Mouse (Mus musculus) intestine, embryonic 15.5 days (tissue): ENCODE measurements around the gene Fbxw2. TPM values are rescaled to one million over a fixed set of nuclear protein-coding genes. Genes with fewer than 3 reads are reported as not detected.
"Not testable (repeated sequence)": the region's sequence is repeated elsewhere in the genome, so short reads cannot be mapped to it uniquely, and the experiment has no call there.

Source experiments
- ATAC-seq: fragments of 200-750 bp; cut with Nextera tagmentation; 2 replicates; pipeline ENCODE4 v1.8.0; 2017; ENCODE audit warnings: moderate TSS enrichment, moderate library complexity
- H3K27ac ChIP-seq: fragments of 300-500 bp; sonication (generic); 2 replicates; pipeline ENCODE4 v1.5.1; 2015; ENCODE audit warnings: mild to moderate bottlenecking, inconsistent platforms
- H3K27me3 ChIP-seq: fragments of 300-500 bp; sonication (generic); replicated peaks from 2 replicates; pipeline ENCODE4 v1.6.1; 2015; ENCODE audit warnings: inconsistent platforms
- H3K36me3 ChIP-seq: fragments of 300-500 bp; sonication (generic); 2 replicates; pipeline ENCODE4 v1.6.1; 2015; ENCODE audit warnings: inconsistent platforms
- H3K4me1 ChIP-seq: fragments of 300-500 bp; sonication (generic); replicated peaks from 2 replicates; pipeline ENCODE4 v1.6.1; 2015; ENCODE audit warnings: inconsistent platforms
- H3K4me2 ChIP-seq: fragments of 300-500 bp; sonication (generic); replicated peaks from 2 replicates; pipeline ENCODE4 v1.6.1; 2015; ENCODE audit warnings: mild to moderate bottlenecking, inconsistent platforms
- H3K4me3 ChIP-seq: fragments of 300-500 bp; sonication (generic); replicated peaks from 2 replicates; pipeline ENCODE4 v1.5.1; 2015; ENCODE audit warnings: inconsistent platforms
- H3K9ac ChIP-seq: fragments of 300-500 bp; sonication (generic); 2 replicates; pipeline ENCODE4 v1.6.1; 2015; ENCODE audit warnings: inconsistent platforms
- H3K9me3 ChIP-seq: fragments of 300-500 bp; sonication (generic); 2 replicates; pipeline ENCODE4 v1.6.1; 2016; ENCODE audit warnings: inconsistent platforms
- WGBS: fragments of 180-500 bp; shearing (Covaris S2); methylation state at CpG from one replicate; pipeline ENCODE4 v1.1.7; 2015; 5-methylcytosine and 5-hydroxymethylcytosine counted together
- polyA plus RNA-seq: library from polyadenylated mRNA; unstranded; fragments of >200 nt; fragmentation: Nextera tagmentation; extraction: Ambion mirVana; gene quantifications from 2 replicates; pipeline ENCODE4 v1.2.1, GENCODE M21; 2015

Gene Fbxw2
- polyA plus RNA-seq, 1 experiment from 2014 or later = 68.3 TPM

GRCm38 (mm10) chr2:34835669-34836068, 9.6 kb upstream of the Fbxw2 start:
- Histone ChIP-seq H3K27ac (no peak overlapping the region), H3K4me2 (no peak overlapping the region), H3K4me1 (no peaks in the 10 kb centered on the region), H3K9me3 (no peaks in the 10 kb centered on the region), H3K27me3 (no peaks in the 10 kb centered on the region), H3K36me3 (no peaks in the 10 kb centered on the region), H3K4me3 (no peak overlapping the region), H3K9ac (no peak overlapping the region)
- 74% methylated on average over 3 of the region's 3 CpGs for WGBS
- no peak for ATAC-seq

- Histone ChIP-seq H3K36me3 (no peaks in the 10 kb centered on the region), H3K9me3 (no peaks in the 10 kb centered on the region), H3K9ac (no peak overlapping the region), H3K27ac (no peak overlapping the region), H3K4me3 (no peak overlapping the region), H3K4me1 (no peaks in the 10 kb centered on the region), H3K4me2 (no peak overlapping the region), H3K27me3 (no peaks in the 10 kb centered on the region)
- ATAC-seq = no peak
- 89% methylated on average over 17 of the region's 17 CpGs for WGBS
These were observed 7.5 kb upstream of the Fbxw2 start for GRCm38 (mm10) chr2:34833624-34834023.

- not testable (repeated sequence) for H3K9ac ChIP-seq, H3K27me3 ChIP-seq, H3K4me3 ChIP-seq, ATAC-seq, H3K4me1 ChIP-seq, H3K36me3 ChIP-seq, H3K9me3 ChIP-seq, H3K4me2 ChIP-seq, H3K27ac ChIP-seq
- 74% methylated on average over 11 of the region's 11 CpGs for WGBS
These were observed 6.8 kb upstream of the Fbxw2 start, which contains the start of gene Gm34653 for GRCm38 (mm10) chr2:34832766-34833457. Gene Gm34653, plus strand, starts transcription at chr2:34833007.

GRCm38 (mm10) chr2:34830066-34830465, 4.0 kb upstream of the Fbxw2 start:
- H3K9ac ChIP-seq, H3K27ac ChIP-seq, ATAC-seq, H3K27me3 ChIP-seq, H3K4me2 ChIP-seq, H3K9me3 ChIP-seq, H3K36me3 ChIP-seq, H3K4me3 ChIP-seq, H3K4me1 ChIP-seq: not testable (repeated sequence)
- WGBS = 94% methylated on average over 17 of the region's 17 CpGs

- ATAC-seq = 0 out of 2 replicates have a peak, but pooled peaks have one; percentile 16
- Histone ChIP-seq H3K27ac (no peak overlapping the region), H3K4me3 (no peak overlapping the region), H3K4me1 (peaks cover 6% of the 10 kb centered on the region), H3K9ac (no peak overlapping the region), H3K9me3 (no peaks in the 10 kb centered on the region), H3K4me2 (no peak overlapping the region), H3K27me3 (no peaks in the 10 kb centered on the region), H3K36me3 (no peaks in the 10 kb centered on the region)
- 81% methylated on average over 1 of the region's 1 CpGs for WGBS
These were observed 1.9 kb upstream of the Fbxw2 start for GRCm38 (mm10) chr2:34828026-34828425.

- 81% methylated on average over 4 of the region's 4 CpGs for WGBS
- Histone ChIP-seq H3K36me3 (no peaks in the 10 kb centered on the region), H3K27me3 (no peaks in the 10 kb centered on the region), H3K4me2 (no peak overlapping the region), H3K4me3 (no peak overlapping the region), H3K9ac (no peak overlapping the region), H3K27ac (no peak overlapping the region), H3K9me3 (no peaks in the 10 kb centered on the region), H3K4me1 (peaks cover 6% of the 10 kb centered on the region)
- ATAC-seq = no peak
These were observed 1.5 kb upstream of the Fbxw2 start for GRCm38 (mm10) chr2:34827591-34827990.

GRCm38 (mm10) chr2:34826460-34827231, 535 bp upstream of the Fbxw2 start:
- Histone ChIP-seq H3K9me3 (no peaks in the 10 kb centered on the region), H3K27ac (peak overlapping the region; percentile 83), H3K36me3 (no peaks in the 10 kb centered on the region), H3K9ac (peak overlapping the region; percentile 89), H3K27me3 (no peaks in the 10 kb centered on the region), H3K4me2 (peak overlapping the region; percentile 77), H3K4me3 (peak overlapping the region; percentile 86), H3K4me1 (peaks cover 6% of the 10 kb centered on the region)
- peak; percentile 42 for ATAC-seq
- 34% methylated on average over 20 of the region's 21 CpGs for WGBS

- H3K4me3 ChIP-seq = no peak overlapping the region
- no peak overlapping the region for H3K9ac ChIP-seq
- H3K27ac ChIP-seq = no peak overlapping the region
- 87% methylated on average over 2 of the region's 2 CpGs for WGBS
- no peaks in the 10 kb centered on the region for H3K27me3 ChIP-seq
- no peaks in the 10 kb centered on the region for H3K9me3 ChIP-seq
- ATAC-seq = no peak
- H3K4me1 ChIP-seq = no peaks in the 10 kb centered on the region
- no peak overlapping the region for H3K4me2 ChIP-seq
- peaks cover 15% of the 10 kb centered on the region for H3K36me3 ChIP-seq
These were observed 7.6 kb downstream of the Fbxw2 start for GRCm38 (mm10) chr2:34818492-34818891.

GRCm38 (mm10) chr2:34815893-34816292, 10.2 kb downstream of the Fbxw2 start:
- not testable (repeated sequence) for ATAC-seq
- H3K36me3 ChIP-seq = peaks cover 19% of the 10 kb centered on the region

GRCm38 (mm10) chr2:34812706-34813105, 13.4 kb downstream of the Fbxw2 start:
- ATAC-seq = no peak

More at GRCm38 (mm10) chr2:34815893-34816292, 10.2 kb downstream of the Fbxw2 start:
- not testable (repeated sequence) for H3K27me3 ChIP-seq, H3K9ac ChIP-seq, H3K4me2 ChIP-seq, H3K4me1 ChIP-seq, H3K27ac ChIP-seq, H3K4me3 ChIP-seq, H3K9me3 ChIP-seq
- 98% methylated on average over 2 of the region's 2 CpGs for WGBS

GRCm38 (mm10) chr2:34810775-34811174, 15.3 kb downstream of the Fbxw2 start:
- no peak for ATAC-seq
- Histone ChIP-seq H3K4me3 (no peak overlapping the region), H3K27ac (no peak overlapping the region), H3K9ac (no peak overlapping the region), H3K4me2 (no peak overlapping the region), H3K4me1 (no peaks in the 10 kb centered on the region), H3K9me3 (no peaks in the 10 kb centered on the region), H3K36me3 (peaks cover 17% of the 10 kb centered on the region), H3K27me3 (no peaks in the 10 kb centered on the region)
- WGBS = 98% methylated on average over 3 of the region's 3 CpGs

More at GRCm38 (mm10) chr2:34812706-34813105, 13.4 kb downstream of the Fbxw2 start:
- H3K4me2 ChIP-seq = no peak overlapping the region
- no peaks in the 10 kb centered on the region for H3K4me1 ChIP-seq
- WGBS = 80% methylated on average over 7 of the region's 7 CpGs
- peaks cover 21% of the 10 kb centered on the region for H3K36me3 ChIP-seq
- no peak overlapping the region for H3K9ac ChIP-seq
- no peak overlapping the region for H3K27ac ChIP-seq
- no peaks in the 10 kb centered on the region for H3K9me3 ChIP-seq
- no peak overlapping the region for H3K4me3 ChIP-seq
- H3K27me3 ChIP-seq = no peaks in the 10 kb centered on the region

GRCm38 (mm10) chr2:34809568-34809967, 16.5 kb downstream of the Fbxw2 start:
- no peak overlapping the region for H3K27ac ChIP-seq
- 0 out of 2 replicates have a peak, but pooled peaks cover 2% of the 10 kb centered on the region for H3K4me1 ChIP-seq
- H3K27me3 ChIP-seq = no peaks in the 10 kb centered on the region
- no peak overlapping the region for H3K4me3 ChIP-seq
- H3K9me3 ChIP-seq = no peaks in the 10 kb centered on the region
- H3K9ac ChIP-seq = no peak overlapping the region
- no peak overlapping the region for H3K4me2 ChIP-seq
- ATAC-seq = no peak
- H3K36me3 ChIP-seq = peaks cover 12% of the 10 kb centered on the region
- 87% methylated on average over 1 of the region's 1 CpGs for WGBS
